Mouse (Mus musculus) CH12.LX (cell line): ENCODE data around the gene Rgs4.

ENCODE experiments used
- CTCF ChIP-seq, 2 experiments: IDR thresholded peaks in 1 of 2; conservative IDR thresholded peaks in 1 of 2; 2 replicates each; pipeline ENCODE4 v1.5.1; 2011 to 2012; ENCODE audit warnings: low read depth in 2 of 2, low read length in 2 of 2, improper control_type of control experiment in 1 of 2, inconsistent platforms in 1 of 2, mild to moderate bottlenecking in 1 of 2, moderate library complexity in 1 of 2
- IRF4 ChIP-seq: IDR thresholded peaks from 2 replicates; pipeline ENCODE4 v1.6.1; 2014; ENCODE audit warnings: low read depth, mild to moderate bottlenecking, inconsistent platforms, low read length, improper control_type of control experiment
- KAT2A ChIP-seq: IDR thresholded peaks from 2 replicates; pipeline ENCODE4 v1.6.1; 2012; ENCODE audit warnings: low read length, improper control_type of control experiment, inconsistent platforms; ENCODE audit not compliant: insufficient replicate concordance
- MAX ChIP-seq: IDR thresholded peaks from 2 replicates; pipeline ENCODE4 v1.6.1; 2011; ENCODE audit warnings: low read length, improper control_type of control experiment
- MAZ ChIP-seq: IDR thresholded peaks from 2 replicates; pipeline ENCODE4 v1.6.1; 2012; ENCODE audit warnings: low read depth, mild to moderate bottlenecking, inconsistent platforms, low read length, improper control_type of control experiment, moderate library complexity
- POLR2A ChIP-seq: IDR thresholded peaks from 2 replicates; pipeline ENCODE4 v1.6.1; 2011; ENCODE audit warnings: low read depth, mild to moderate bottlenecking, improper control_type of control experiment, low read length
- POLR2AphosphoS2 ChIP-seq: IDR thresholded peaks from 2 replicates; pipeline ENCODE4 v1.6.1; 2011; ENCODE audit warnings: low read depth, low read length, improper control_type of control experiment
- ZNF384 ChIP-seq: IDR thresholded peaks from 2 replicates; pipeline ENCODE4 v1.6.1; 2012; ENCODE audit warnings: low read depth, low read length, improper control_type of control experiment, inconsistent platforms

- TF ChIP-seq CTCF (conservative IDR thresholded peaks at IDR 0.05 in 1 of 2, IDR thresholded peaks at IDR 0.05 in 1 of 2; ENCODE audit: low read depth in 2 of 2, low read length in 2 of 2) (no peak), KAT2A (no peak), MAZ (no peak), POLR2A (no peak), POLR2AphosphoS2 (no peak), ZNF384 (no peak), MAX (no peak), IRF4 (no peak)
Observed at GRCm38 (mm10) chr1:169693040-169693439, 54.4 kb downstream of the Rgs4 start.
